22 mouse cellular contexts compared by ENCODE assay signal in genomic region chr11:57635148-57635547, GRCm38 (mm10). TPM values are rescaled to one million over a fixed set of nuclear protein-coding genes. Genes with fewer than 3 reads are reported as not detected.
A peak's percentile ranks its signal among the peaks of the same experiment; 100 is the strongest.
DNase-seq lines count a peak whose midpoint lies in the region; ATAC-seq and TF ChIP-seq lines count a peak whose summit lies in the region.
"Had no signal": no experiment of that assay in that cellular context is flagged by ENCODE, and none has a peak within 500 bp of the region (broad histone marks: within the 10 kb centered on the region; RNA-seq: fewer than 3 reads in every experiment).

No protein-coding gene starts in this region.

- WGBS in kidney, embryonic 16.5 days = 12% methylated on average over 9 of the region's 9 CpGs
- 15% methylated on average over 9 of the region's 9 CpGs for WGBS in embryonic facial prominence, embryonic 10.5 days
- 7% methylated on average over 9 of the region's 9 CpGs for WGBS in midbrain, embryonic 10.5 days
- WGBS in midbrain, postnatal 0 days = 4% methylated on average over 9 of the region's 9 CpGs

- DNase-seq in kidney, postnatal 36 days = no peak
- peak; percentile 50 for DNase-seq in embryonic facial prominence, embryonic 10.5 days (ENCODE audit: low spot score)
- DNase-seq in midbrain, embryonic 10.5 days (ENCODE audit: low spot score) = peak; percentile 71
- peak; percentile 37 for DNase-seq in midbrain, postnatal 0 days (ENCODE audit: low spot score)
- no peak for DNase-seq in cerebellum, adult 9-10 months
- DNase-seq in kidney, postnatal 10 days = no peak
- DNase-seq: adrenal gland, adult 2 months; heart, postnatal 10 days; left cerebral cortex, postnatal 4 days; lung, adult 18-20 months; lung, postnatal 14 days; right cerebral cortex, postnatal 25 days; thymus, adult 2 months had no signal

- 0 out of 2 replicates have a peak, but pooled peaks have one; percentile 8 for TF ChIP-seq CTCF in midbrain, postnatal 0 days (IDR thresholded peaks at IDR 0.05)

- no peak overlapping the region for H3K4me2 ChIP-seq in kidney, embryonic 16.5 days (replicated peaks; ENCODE audit: low read depth, low read length)
- no peak overlapping the region; the same call in 1 of the 2 replicates for H3K4me2 ChIP-seq in midbrain, postnatal 0 days (ENCODE audit: low read depth, low read length, poor library complexity, severe bottlenecking)
- H3K4me2 ChIP-seq: embryonic facial prominence, embryonic 13.5 days; forebrain, embryonic 15.5 days; heart, embryonic 11.5 days; kidney, embryonic 15.5 days; liver, embryonic 11.5 days; neural tube, embryonic 13.5 days had no signal

- ATAC-seq in kidney, embryonic 16.5 days (ENCODE audit: low FRiP score, low TSS enrichment) = peak; percentile 15; the same call in 1 of the 2 replicates
- no peak for ATAC-seq in midbrain, postnatal 0 days (ENCODE audit: low FRiP score)
- ATAC-seq: forebrain, embryonic 15.5 days; hindbrain, postnatal 0 days; intestine, postnatal 0 days had no signal

- no peak overlapping the region for H3K4me3 ChIP-seq in kidney, embryonic 16.5 days (ENCODE audit: low read length)
- no peak overlapping the region for H3K4me3 ChIP-seq in embryonic facial prominence, embryonic 10.5 days
- H3K4me3 ChIP-seq in midbrain, embryonic 10.5 days = no peak overlapping the region
- no peak overlapping the region for H3K4me3 ChIP-seq in midbrain, postnatal 0 days (ENCODE audit: low read depth, low read length)
- H3K4me3 ChIP-seq: embryonic facial prominence, embryonic 13.5 days; forebrain, embryonic 15.5 days; kidney, embryonic 15.5 days; neural tube, embryonic 13.5 days had no signal

- no peaks in the 10 kb centered on the region for H3K27me3 ChIP-seq in kidney, embryonic 16.5 days (ENCODE audit: insufficient read depth, low read length)
- peaks cover 31% of the 10 kb centered on the region for H3K27me3 ChIP-seq in embryonic facial prominence, embryonic 10.5 days (replicated peaks; ENCODE audit: low read depth, poor library complexity, severe bottlenecking)
- H3K27me3 ChIP-seq in midbrain, embryonic 10.5 days (ENCODE audit: low read depth, poor library complexity, severe bottlenecking) = peaks cover 16% of the 10 kb centered on the region; the same call in 1 of the 2 replicates
- H3K27me3 ChIP-seq in midbrain, postnatal 0 days (ENCODE audit: insufficient read depth, low read length) = no peaks in the 10 kb centered on the region; the same call in 1 of the 2 replicates
- H3K27me3 ChIP-seq: forebrain, embryonic 15.5 days; kidney, embryonic 15.5 days had no signal

- no peaks in the 10 kb centered on the region for H3K9me3 ChIP-seq in kidney, embryonic 16.5 days (ENCODE audit: low read length)
- H3K9me3 ChIP-seq in embryonic facial prominence, embryonic 10.5 days = no peaks in the 10 kb centered on the region
- H3K9me3 ChIP-seq in midbrain, embryonic 10.5 days (replicated peaks) = no peaks in the 10 kb centered on the region
- H3K9me3 ChIP-seq in midbrain, postnatal 0 days (ENCODE audit: low read length) = no peaks in the 10 kb centered on the region
- H3K9me3 ChIP-seq: embryonic facial prominence, embryonic 13.5 days; forebrain, embryonic 15.5 days; kidney, embryonic 15.5 days; neural tube, embryonic 13.5 days had no signal

- no peak overlapping the region for H3K27ac ChIP-seq in kidney, embryonic 16.5 days (ENCODE audit: low read length)
- H3K27ac ChIP-seq in embryonic facial prominence, embryonic 10.5 days (replicated peaks) = no peak overlapping the region
- peak overlapping the region; percentile 61 for H3K27ac ChIP-seq in midbrain, embryonic 10.5 days (replicated peaks)
- no peak overlapping the region for H3K27ac ChIP-seq in midbrain, postnatal 0 days (ENCODE audit: low read depth, low read length)
- H3K27ac ChIP-seq: embryonic facial prominence, embryonic 13.5 days; forebrain, embryonic 15.5 days; hindbrain, postnatal 0 days; kidney, embryonic 15.5 days; neural tube, embryonic 13.5 days had no signal

- H3K9ac ChIP-seq in kidney, embryonic 16.5 days (replicated peaks; ENCODE audit: low read length) = no peak overlapping the region
- H3K9ac ChIP-seq in midbrain, postnatal 0 days (replicated peaks; ENCODE audit: low read length, poor library complexity, severe bottlenecking) = no peak overlapping the region
- H3K9ac ChIP-seq: embryonic facial prominence, embryonic 13.5 days; forebrain, embryonic 15.5 days; kidney, embryonic 15.5 days; neural tube, embryonic 13.5 days had no signal

- H3K4me1 ChIP-seq in kidney, embryonic 16.5 days (ENCODE audit: insufficient read depth, low read length) = peaks cover 23% of the 10 kb centered on the region
- peaks cover 17% of the 10 kb centered on the region for H3K4me1 ChIP-seq in embryonic facial prominence, embryonic 10.5 days
- H3K4me1 ChIP-seq in midbrain, embryonic 10.5 days = peaks cover 33% of the 10 kb centered on the region
- H3K4me1 ChIP-seq in midbrain, postnatal 0 days (ENCODE audit: insufficient read depth, low read length) = peaks cover 6% of the 10 kb centered on the region; the same call in 1 of the 2 replicates
- H3K4me1 ChIP-seq: forebrain, embryonic 15.5 days had no signal

- H3K36me3 ChIP-seq in kidney, embryonic 16.5 days (ENCODE audit: insufficient read depth, low read length) = no peaks in the 10 kb centered on the region
- no peaks in the 10 kb centered on the region for H3K36me3 ChIP-seq in embryonic facial prominence, embryonic 10.5 days (replicated peaks)
- no peaks in the 10 kb centered on the region for H3K36me3 ChIP-seq in midbrain, embryonic 10.5 days
- no peaks in the 10 kb centered on the region for H3K36me3 ChIP-seq in midbrain, postnatal 0 days (ENCODE audit: insufficient read depth, low read length)
- H3K36me3 ChIP-seq: embryonic facial prominence, embryonic 13.5 days; forebrain, embryonic 15.5 days; kidney, embryonic 15.5 days; neural tube, embryonic 13.5 days had no signal

RNA-seq across cellular contexts. Expression of gene Galnt10, which starts 10.1 kb away (rescaled TPM):
- 23.6 TPM in 2 replicates for polyA plus RNA-seq in kidney, embryonic 16.5 days (2015; fragmentation: Nextera tagmentation; extraction: Ambion mirVana)
- 18.8 and 20.1 TPM in 2 replicates for polyA plus RNA-seq in embryonic facial prominence, embryonic 10.5 days (2016; fragmentation: Nextera tagmentation; extraction: Ambion mirVana)
- 28.1 and 30.7 TPM in 2 replicates for polyA plus RNA-seq in midbrain, embryonic 10.5 days (2016; fragmentation: Nextera tagmentation; extraction: Ambion mirVana)
- 21.3 and 26.0 TPM in 2 replicates for total RNA-seq in midbrain, postnatal 0 days (2014; rRNA removed)
- polyA plus RNA-seq in midbrain, postnatal 0 days (2015; fragmentation: Nextera tagmentation; extraction: Ambion mirVana) = 11.8 and 12.0 TPM in 2 replicates

Comparison
In these comparisons a context has a peak if more than half of its experiments do, and no peak if none do; other contexts are left out.
1. DNase-seq: peak in embryonic facial prominence, embryonic 10.5 days (single experiment), midbrain, embryonic 10.5 days (single experiment) and midbrain, postnatal 0 days (single experiment); none in kidney, postnatal 36 days (0 of 2), cerebellum, adult 9-10 months (single experiment) and kidney, postnatal 10 days (single experiment).